Mouse (Mus musculus) hindbrain, embryonic 11.5 days (tissue): ENCODE data around the gene Ap2s1. TPM values are rescaled to one million over a fixed set of nuclear protein-coding genes. Genes with fewer than 3 reads are reported as not detected.
"Not testable (repeated sequence)": the region's sequence is repeated elsewhere in the genome, so short reads cannot be mapped to it uniquely, and the experiment has no call there.

ENCODE experiments used
- ATAC-seq: fragments of 200-750 bp; cut with Nextera tagmentation; 2 replicates; pipeline ENCODE4 v1.8.0; 2017; ENCODE audit warnings: mild to moderate bottlenecking, moderate TSS enrichment, moderate library complexity; ENCODE audit not compliant: low FRiP score
- DNase-seq: peaks from one replicate; pipeline ENCODE4 v3.0.0-alpha.2; 2015; ENCODE audit warnings: low spot score
- H3K27ac ChIP-seq: fragments of 300-500 bp; sonication (generic); 2 replicates; pipeline ENCODE4 v1.5.1; 2014; ENCODE audit warnings: mild to moderate bottlenecking, low read depth, low read length
- H3K27me3 ChIP-seq: fragments of 300-500 bp; sonication (generic); 2 replicates; pipeline ENCODE4 v1.6.1; 2014; ENCODE audit warnings: mild to moderate bottlenecking, low read length, moderate library complexity, mixed read lengths; ENCODE audit not compliant: control insufficient read depth, insufficient read depth
- H3K36me3 ChIP-seq: fragments of 300-500 bp; sonication (generic); 2 replicates; pipeline ENCODE4 v1.6.1; 2014; ENCODE audit warnings: mild to moderate bottlenecking, low read length, moderate library complexity, mixed read lengths; ENCODE audit not compliant: control insufficient read depth, insufficient read depth
- H3K4me1 ChIP-seq: fragments of 300-500 bp; sonication (generic); replicated peaks from 2 replicates; pipeline ENCODE4 v1.6.1; 2014; ENCODE audit warnings: low read length, mixed read lengths; ENCODE audit not compliant: control insufficient read depth, insufficient read depth
- H3K4me2 ChIP-seq: fragments of 300-500 bp; sonication (generic); replicated peaks from 2 replicates; pipeline ENCODE4 v1.6.1; 2014; ENCODE audit warnings: mild to moderate bottlenecking, low read depth, low read length
- H3K4me3 ChIP-seq: fragments of 300-500 bp; sonication (generic); 2 replicates; pipeline ENCODE4 v1.5.1; 2014; ENCODE audit warnings: low read depth, low read length
- H3K9ac ChIP-seq: fragments of 300-500 bp; sonication (generic); 2 replicates; pipeline ENCODE4 v1.6.1; 2014; ENCODE audit warnings: low read depth, low read length
- H3K9me3 ChIP-seq: fragments of 300-500 bp; sonication (generic); 2 replicates; pipeline ENCODE4 v1.6.1; 2016; ENCODE audit warnings: low read length; ENCODE audit not compliant: control insufficient read depth
- WGBS: fragments of 180-500 bp; shearing (Covaris S2); extraction: QIAGEN DNeasy Blood & Tissue Kit; methylation state at CpG from one replicate; pipeline ENCODE4 v1.1.7; 2014; 5-methylcytosine and 5-hydroxymethylcytosine counted together
- polyA plus RNA-seq: library from polyadenylated mRNA; unstranded; fragments of >200 nt; fragmentation: Nextera tagmentation; extraction: Ambion mirVana; gene quantifications from 2 replicates; pipeline ENCODE4 v1.2.1, GENCODE M21; 2014

Ap2s1 gene
- polyA plus RNA-seq, 1 experiment from 2014 or later, result 307 TPM

GRCm38 (mm10) chr7:16716456-16717152 is 21.6 kb upstream of the Ap2s1 start:
- not testable (repeated sequence) for H3K27ac ChIP-seq, H3K9me3 ChIP-seq, ATAC-seq, H3K27me3 ChIP-seq, H3K4me3 ChIP-seq, DNase-seq, H3K9ac ChIP-seq, H3K4me1 ChIP-seq, H3K4me2 ChIP-seq, H3K36me3 ChIP-seq
- WGBS, result 47% methylated on average over 7 of the region's 8 CpGs

- no peak within 1 kb of the TSS for H3K4me3 ChIP-seq
- no peak within 1 kb of the TSS for H3K4me2 ChIP-seq
- H3K27me3 ChIP-seq, result no peaks in the 10 kb centered on the region
- ATAC-seq (no peak), DNase-seq (no peak)
- H3K36me3 ChIP-seq, result no peaks in the 10 kb centered on the region
- no peaks in the 10 kb centered on the region for H3K9me3 ChIP-seq
- 80% methylated on average over 2 of the region's 2 CpGs for WGBS
- no peak within 1 kb of the TSS for H3K27ac ChIP-seq
- H3K4me1 ChIP-seq, result no peaks in the 10 kb centered on the region
- no peak within 1 kb of the TSS for H3K9ac ChIP-seq
Measured at GRCm38 (mm10) chr7:16721629-16722028, 16.6 kb upstream of the Ap2s1 start, which contains the start of gene Ceacam9. Gene Ceacam9, plus strand, starts transcription at chr7:16721929.

DNA sequence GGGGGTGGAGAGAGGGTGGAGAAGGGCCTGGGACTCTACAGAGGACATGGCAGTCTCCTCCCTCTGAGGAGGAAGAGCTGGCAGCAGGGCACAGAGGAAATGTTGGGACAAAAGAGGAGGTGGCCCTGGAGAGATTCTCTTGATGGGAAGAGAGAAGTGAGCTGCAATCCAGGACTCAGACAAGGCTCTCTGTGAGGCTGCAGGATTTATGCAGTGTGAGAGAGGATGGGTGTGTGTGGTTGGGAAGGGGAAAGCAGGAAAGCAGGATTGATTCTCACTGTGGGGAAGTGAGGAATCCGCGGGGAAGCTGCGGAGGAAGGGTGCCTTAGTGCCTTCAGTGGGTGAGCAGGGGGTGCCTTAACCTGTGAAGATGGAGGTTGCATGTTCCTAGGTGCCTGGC is 15.7 kb upstream of the Ap2s1 start:
- not testable (repeated sequence) for H3K27ac ChIP-seq, H3K9ac ChIP-seq, H3K4me1 ChIP-seq, H3K27me3 ChIP-seq, H3K4me3 ChIP-seq, H3K4me2 ChIP-seq, DNase-seq, ATAC-seq, H3K9me3 ChIP-seq, H3K36me3 ChIP-seq
- 50% methylated on average over 3 of the region's 3 CpGs for WGBS

DNA sequence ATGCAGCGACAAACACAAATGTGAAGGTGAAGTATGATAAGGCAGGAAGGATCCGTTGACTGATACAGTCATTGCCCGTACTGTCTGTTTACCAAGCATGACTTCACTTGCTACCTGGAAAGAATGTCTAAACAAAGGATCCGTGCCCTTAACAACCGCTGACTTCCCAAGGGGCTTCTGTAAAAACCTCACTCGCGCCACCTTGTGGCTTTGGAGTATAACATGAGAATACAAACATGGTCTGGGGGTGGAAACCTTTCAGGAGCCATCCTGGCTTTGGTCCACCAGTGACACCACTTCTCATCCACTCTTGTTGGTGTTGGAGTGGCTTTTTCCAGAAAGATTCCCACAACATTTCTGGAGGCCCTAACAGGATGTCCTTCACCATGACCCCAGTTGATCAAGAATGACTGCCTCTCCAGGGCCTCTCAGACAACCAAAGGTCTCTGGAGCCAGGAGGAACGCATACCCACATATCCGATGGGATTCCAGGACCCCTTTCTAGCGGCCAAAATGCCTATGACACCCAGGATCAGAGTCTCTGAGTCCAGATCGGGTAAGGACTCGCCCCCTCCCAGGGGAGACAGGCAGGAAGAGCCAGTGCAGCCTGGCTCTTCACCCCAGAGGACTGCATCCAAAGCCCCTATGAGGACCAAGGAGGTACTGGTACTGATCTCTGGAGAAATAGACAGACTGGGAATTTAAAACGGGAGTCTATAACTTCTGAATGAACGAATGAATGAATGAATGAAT is 9.4 kb upstream of the Ap2s1 start:
- no peaks in the 10 kb centered on the region for H3K27me3 ChIP-seq
- H3K27ac ChIP-seq, result no peak overlapping the region
- no peak overlapping the region for H3K4me2 ChIP-seq
- no peak overlapping the region for H3K9ac ChIP-seq
- H3K9me3 ChIP-seq, result no peaks in the 10 kb centered on the region
- WGBS, result 30% methylated on average over 14 of the region's 14 CpGs
- no peaks in the 10 kb centered on the region for H3K36me3 ChIP-seq
- H3K4me3 ChIP-seq, result no peak overlapping the region
- H3K4me1 ChIP-seq, result no peaks in the 10 kb centered on the region
- DNase-seq, result peak; percentile 92
- ATAC-seq, result peak; percentile 69; the same call in 1 of the 2 replicates

DNA sequence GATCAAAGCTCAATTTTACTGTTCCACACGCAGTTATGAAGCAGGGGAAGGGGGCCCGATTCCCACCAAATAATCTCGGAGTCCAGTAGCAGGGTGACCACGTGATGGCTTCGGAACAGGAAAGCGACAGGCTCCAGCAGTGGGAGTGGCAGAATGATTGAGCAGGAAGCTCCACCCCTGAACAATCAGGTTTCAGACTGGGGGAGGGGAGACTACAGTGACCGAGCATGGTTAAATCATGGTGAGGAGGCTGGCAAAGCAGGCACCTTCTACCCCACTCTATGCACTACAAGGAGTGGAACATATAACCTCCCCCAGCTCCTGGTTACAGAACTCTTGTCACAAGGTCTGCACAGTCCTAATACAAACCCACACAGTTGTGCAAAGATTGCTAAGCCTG is 8.6 kb upstream of the Ap2s1 start:
- DNase-seq (peak; percentile 53), ATAC-seq (0 out of 2 replicates have a peak, but pooled peaks have one; percentile 42)
- not testable (repeated sequence) for H3K9me3 ChIP-seq, H3K4me3 ChIP-seq, H3K4me1 ChIP-seq, H3K27ac ChIP-seq, H3K27me3 ChIP-seq, H3K36me3 ChIP-seq, H3K4me2 ChIP-seq, H3K9ac ChIP-seq
- WGBS, result 15% methylated on average over 7 of the region's 7 CpGs

DNA sequence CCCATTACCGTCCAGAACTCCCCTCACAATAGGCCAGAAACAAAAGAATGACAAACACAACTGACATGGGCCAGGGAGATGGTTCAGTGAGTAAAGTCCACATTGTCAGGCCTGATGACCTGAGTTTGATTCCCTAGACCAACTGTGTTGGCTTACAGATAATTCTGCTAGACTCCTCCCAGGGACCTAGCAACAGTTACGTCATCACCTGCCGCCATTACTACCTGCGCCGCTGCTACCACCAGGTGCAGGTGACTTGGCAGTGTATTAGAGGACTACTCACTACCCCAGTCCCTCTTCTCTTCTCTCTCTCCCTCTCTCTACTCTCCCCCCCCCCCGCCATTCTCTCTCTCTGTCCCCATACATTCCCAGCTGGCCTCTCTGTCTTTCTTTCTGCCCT is 7.4 kb upstream of the Ap2s1 start:
- ATAC-seq (no peak), DNase-seq (no peak)
- Histone ChIP-seq H3K4me2 (no peak overlapping the region), H3K36me3 (no peaks in the 10 kb centered on the region), H3K9me3 (no peaks in the 10 kb centered on the region), H3K4me1 (no peaks in the 10 kb centered on the region), H3K27me3 (no peaks in the 10 kb centered on the region), H3K27ac (no peak overlapping the region), H3K9ac (no peak overlapping the region), H3K4me3 (no peak overlapping the region)
- WGBS, result 87% methylated on average over 5 of the region's 6 CpGs

- H3K9me3 ChIP-seq, result no peaks in the 10 kb centered on the region
- H3K36me3 ChIP-seq, result no peaks in the 10 kb centered on the region
- 64% methylated on average over 7 of the region's 7 CpGs for WGBS
- H3K4me1 ChIP-seq, result no peaks in the 10 kb centered on the region
- no peak overlapping the region for H3K4me2 ChIP-seq
- H3K27me3 ChIP-seq, result no peaks in the 10 kb centered on the region
- H3K27ac ChIP-seq, result no peak overlapping the region
- H3K4me3 ChIP-seq, result no peak overlapping the region
- DNase-seq (no peak), ATAC-seq (no peak)
- H3K9ac ChIP-seq, result no peak overlapping the region
Measured at GRCm38 (mm10) chr7:16731893-16732422, 6.3 kb upstream of the Ap2s1 start.

DNA sequence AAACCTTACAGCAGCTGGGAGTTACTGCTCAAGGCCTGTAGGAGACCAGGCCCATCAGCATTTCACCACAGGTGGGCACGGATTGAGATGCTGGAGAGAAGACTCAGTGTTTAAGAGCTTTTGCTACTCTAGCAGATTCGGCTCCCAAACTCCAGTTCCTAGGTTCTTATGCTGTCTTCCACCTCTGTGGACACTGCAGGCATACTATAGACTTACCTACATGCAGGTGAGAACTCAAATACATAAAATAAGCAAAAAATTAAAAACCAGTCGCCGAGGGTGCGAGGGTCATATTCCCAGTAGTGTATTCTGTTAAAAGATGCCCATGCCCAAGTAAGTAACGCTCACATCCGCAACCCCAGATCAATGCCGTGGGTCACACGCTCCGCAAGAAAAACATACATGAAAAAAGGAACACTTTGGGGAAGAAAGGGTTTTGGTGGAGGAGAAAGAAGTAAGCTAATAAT is 571 bp upstream of the Ap2s1 start:
- no peaks in the 10 kb centered on the region for H3K27me3 ChIP-seq
- no peak overlapping the region for H3K27ac ChIP-seq
- peak overlapping the region; percentile 12; the same call in 1 of the 2 replicates for H3K4me2 ChIP-seq
- H3K36me3 ChIP-seq, result 0 out of 2 replicates have a peak, but pooled peaks cover under 1% of the 10 kb centered on the region
- peaks cover 3% of the 10 kb centered on the region for H3K4me1 ChIP-seq
- H3K9ac ChIP-seq, result no peak overlapping the region
- WGBS, result 43% methylated on average over 10 of the region's 10 CpGs
- DNase-seq (no peak), ATAC-seq (peak; percentile 46)
- H3K4me3 ChIP-seq, result peak overlapping the region; percentile 70
- H3K9me3 ChIP-seq, result no peaks in the 10 kb centered on the region
